Mouse (Mus musculus) spleen, adult 2 months (tissue): Measurements from ENCODE around the gene Cend1.

Source experiments
- CTCF ChIP-seq: fragments of 200-500 bp; IDR thresholded peaks from 2 replicates; pipeline ENCODE4 v1.5.1; 2011; ENCODE audit warnings: mild to moderate bottlenecking, inconsistent platforms; ENCODE audit not compliant: insufficient read depth, insufficient read length, insufficient replicate concordance; ENCODE audit errors: extremely low read depth
- POLR2A ChIP-seq: fragments of 200-500 bp; IDR thresholded peaks from 2 replicates; pipeline ENCODE4 v1.6.1; 2011; ENCODE audit warnings: low read depth, low read length, inconsistent platforms

- TF ChIP-seq POLR2A (no peak), CTCF (no peak)
Observed at GRCm38 (mm10) chr7:141469352-141469751, 40.1 kb upstream of the Cend1 start.
